Mouse (Mus musculus) cortical plate, adult 2 months (tissue): ENCODE results near the gene Mex3d. TPM values are rescaled to one million over a fixed set of nuclear protein-coding genes. Genes with fewer than 3 reads are reported as not detected.

Experiments
- H3K27ac ChIP-seq: fragments of 200-500 bp; 2 replicates; pipeline ENCODE4 v1.5.1; 2012; ENCODE audit warnings: low read length, control low read depth, inconsistent platforms; ENCODE audit not compliant: insufficient read depth
- H3K4me1 ChIP-seq: fragments of 200-500 bp; 2 replicates; pipeline ENCODE4 v1.6.1; 2011; ENCODE audit warnings: low read length; ENCODE audit not compliant: control insufficient read depth, insufficient read depth
- H3K4me3 ChIP-seq: fragments of 200-500 bp; 2 replicates; pipeline ENCODE4 v1.5.1; 2011; ENCODE audit warnings: mild to moderate bottlenecking, low read length, control low read depth; ENCODE audit not compliant: insufficient read depth
- CTCF ChIP-seq: fragments of 200-500 bp; IDR thresholded peaks from 2 replicates; pipeline ENCODE4 v1.5.1; 2011; ENCODE audit warnings: mild to moderate bottlenecking, control low read depth, low read length; ENCODE audit not compliant: insufficient read depth; ENCODE audit errors: extremely low read depth
- POLR2A ChIP-seq: fragments of 200-500 bp; IDR thresholded peaks from 2 replicates; pipeline ENCODE4 v1.6.1; 2011; ENCODE audit warnings: mild to moderate bottlenecking, low read length, control low read depth; ENCODE audit not compliant: insufficient read depth; ENCODE audit errors: extremely low read depth
- polyA plus RNA-seq: library from polyadenylated mRNA; depleted of rRNA; stranded (reverse); fragments of >200 nt; gene quantifications from 2 replicates; pipeline ENCODE4 v1.2.3, GENCODE M21; 2012

Mex3d gene
- polyA plus RNA-seq, 1 experiment = 14.3 TPM

DNA sequence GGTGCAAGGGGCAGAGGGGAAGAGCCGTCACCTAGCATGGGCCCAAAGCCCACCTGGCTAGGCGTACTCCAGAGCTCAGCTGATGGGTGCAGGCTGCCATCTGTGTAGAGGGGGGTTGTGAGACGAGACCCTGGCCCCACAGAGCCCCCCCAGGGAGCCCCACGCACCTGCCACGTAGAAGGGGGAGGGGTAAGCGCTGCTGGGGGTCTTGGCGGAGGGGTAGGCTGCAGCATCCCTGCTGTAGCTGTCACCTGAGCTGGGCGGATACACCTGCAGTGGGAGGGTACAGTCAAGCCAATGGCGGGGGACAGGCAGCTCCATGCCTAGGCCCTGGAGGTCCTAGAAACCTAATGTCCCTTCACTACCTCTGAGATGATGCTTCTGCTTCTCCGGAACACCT lies 29.9 kb upstream of the Mex3d start:
- TF ChIP-seq POLR2A (no peak), CTCF (no peak)
- no peak overlapping the region for H3K27ac ChIP-seq
- no peak overlapping the region for H3K4me3 ChIP-seq
- no peaks in the 10 kb centered on the region for H3K4me1 ChIP-seq

DNA sequence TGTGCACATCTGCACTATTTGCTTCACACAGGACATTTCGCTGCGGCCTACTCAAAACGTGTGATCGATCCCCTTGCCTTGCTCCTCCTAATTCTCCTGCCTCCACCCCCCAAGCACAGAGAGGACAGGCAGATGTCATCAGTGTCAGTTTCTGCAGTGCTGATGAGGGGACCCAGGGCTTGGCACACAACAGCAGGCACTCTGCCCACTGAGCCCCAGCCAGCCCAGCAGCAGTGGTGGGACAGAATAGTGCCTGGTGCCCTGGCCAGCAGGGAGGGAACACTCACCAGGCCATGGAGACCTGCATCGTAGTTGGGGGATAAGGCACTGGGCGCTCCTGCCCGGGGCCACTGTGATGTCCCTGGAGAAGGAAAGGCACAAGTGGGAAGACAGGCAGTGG lies 28.1 kb upstream of the Mex3d start:
- Histone ChIP-seq H3K4me1 (no peaks in the 10 kb centered on the region), H3K27ac (no peak overlapping the region), H3K4me3 (no peak overlapping the region)
- TF ChIP-seq CTCF = no peak
- no peak for TF ChIP-seq POLR2A

GRCm38 (mm10) chr10:80412656-80413541 lies 25.4 kb upstream of the Mex3d start:
- Histone ChIP-seq H3K27ac (peak overlapping the region; percentile 53), H3K4me3 (no peak overlapping the region), H3K4me1 (no peaks in the 10 kb centered on the region)
- no peak for TF ChIP-seq CTCF
- TF ChIP-seq POLR2A = no peak

- Histone ChIP-seq H3K4me3 (no peak overlapping the region), H3K4me1 (peaks cover 9% of the 10 kb centered on the region), H3K27ac (no peak overlapping the region)
- no peak for TF ChIP-seq CTCF
- no peak for TF ChIP-seq POLR2A
Observed at GRCm38 (mm10) chr10:80407924-80408323, 20.5 kb upstream of the Mex3d start.

DNA sequence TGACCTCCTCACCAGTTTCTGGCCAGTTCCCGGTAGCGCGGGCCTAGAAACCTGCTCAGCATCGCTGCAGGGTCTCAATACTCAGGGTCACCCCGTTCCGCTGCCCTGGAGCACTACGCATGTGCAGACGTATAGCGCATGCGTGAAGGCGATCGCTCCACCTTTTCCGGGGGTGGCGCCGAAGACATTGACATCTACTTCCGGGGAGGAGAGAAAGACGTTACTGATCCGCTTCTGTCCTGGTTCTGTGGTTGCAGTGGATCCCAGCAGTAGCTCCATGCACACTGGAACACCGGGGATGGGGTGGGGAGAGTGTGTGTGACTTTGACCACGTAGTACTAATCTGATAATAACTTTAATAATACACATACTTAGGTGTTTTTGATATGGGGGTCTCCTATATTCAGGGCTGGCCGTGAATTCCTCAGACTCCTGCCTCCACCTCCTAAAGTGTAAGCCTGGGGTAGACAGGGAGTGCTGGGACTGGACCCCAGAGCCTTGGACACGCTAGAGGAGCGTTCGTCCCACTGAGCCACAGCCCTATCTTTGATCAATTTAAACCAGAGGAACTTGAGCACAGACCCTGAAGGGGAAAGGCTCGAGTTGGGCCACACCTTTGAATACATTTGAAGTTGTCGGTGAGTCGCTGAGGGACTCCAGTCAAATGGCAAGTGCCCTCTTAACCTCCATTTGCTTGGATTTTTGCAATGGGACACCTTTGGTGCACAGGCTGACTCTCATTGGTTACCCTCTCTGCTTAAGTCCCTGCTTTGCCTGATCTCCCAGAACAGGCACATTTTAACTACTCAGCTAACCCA lies 19.4 kb upstream of the Mex3d start, which contains the start of gene Uqcr11:
Gene Uqcr11 (minus strand): TSS at position 147 of the 818 bp plus-strand sequence.
- Histone ChIP-seq H3K4me3 (peak within 1 kb of the TSS; percentile 72), H3K4me1 (peaks cover 9% of the 10 kb centered on the region), H3K27ac (peak within 1 kb of the TSS; percentile 14; the same call in 1 of the 2 replicates)
- TF ChIP-seq CTCF = no peak
- peak; percentile 99 for TF ChIP-seq POLR2A

GRCm38 (mm10) chr10:80405481-80406173 lies 18.2 kb upstream of the Mex3d start:
- Histone ChIP-seq H3K27ac (no peak overlapping the region), H3K4me3 (peak overlapping the region; percentile 72), H3K4me1 (peaks cover 9% of the 10 kb centered on the region)
- TF ChIP-seq POLR2A (no peak), CTCF (0 out of 2 replicates have a peak, but pooled peaks have one; percentile 13)

GRCm38 (mm10) chr10:80403044-80403692 lies 15.7 kb upstream of the Mex3d start:
- Histone ChIP-seq H3K27ac (no peak overlapping the region), H3K4me1 (peaks cover 12% of the 10 kb centered on the region), H3K4me3 (no peak overlapping the region)
- TF ChIP-seq CTCF (peak; percentile 45), POLR2A (no peak)

DNA sequence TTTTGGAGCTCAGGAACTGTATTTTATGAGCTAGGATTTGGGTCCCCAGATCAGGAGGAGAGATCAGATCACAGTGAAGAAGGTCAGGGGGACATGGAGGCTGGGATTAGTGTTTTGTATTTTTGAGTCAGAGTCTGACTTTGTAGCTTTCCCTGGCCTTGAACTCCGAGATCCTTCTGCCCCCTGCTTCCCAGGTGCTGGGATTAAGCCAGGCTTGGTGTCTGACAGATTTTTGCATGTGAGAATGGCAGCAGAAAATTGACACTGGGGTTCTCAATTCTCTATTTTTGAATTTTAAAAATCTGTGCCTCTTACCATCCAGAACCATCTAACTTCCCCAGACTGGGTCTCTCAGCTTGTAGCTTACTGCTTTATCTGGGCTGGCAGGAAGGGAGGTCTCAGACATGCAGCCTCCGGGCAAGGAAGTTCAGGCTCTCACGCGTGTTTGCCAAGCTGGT lies 13.3 kb upstream of the Mex3d start:
- peaks cover 19% of the 10 kb centered on the region for H3K4me1 ChIP-seq
- TF ChIP-seq POLR2A = 0 out of 2 replicates have a peak, but pooled peaks have one; percentile 32
- TF ChIP-seq CTCF = no peak
- 0 out of 2 replicates have a peak overlapping the region, but pooled peaks have one; percentile 45 for H3K27ac ChIP-seq
- H3K4me3 ChIP-seq = no peak overlapping the region
